Mouse (Mus musculus): ENCODE results near the gene Prrc2b. TPM values are rescaled to one million over a fixed set of nuclear protein-coding genes. Genes with fewer than 3 reads are reported as not detected.

Gene Prrc2b
- total RNA-seq, 2 experiments from 2014 or later, result 271 to 276 TPM

DNA sequence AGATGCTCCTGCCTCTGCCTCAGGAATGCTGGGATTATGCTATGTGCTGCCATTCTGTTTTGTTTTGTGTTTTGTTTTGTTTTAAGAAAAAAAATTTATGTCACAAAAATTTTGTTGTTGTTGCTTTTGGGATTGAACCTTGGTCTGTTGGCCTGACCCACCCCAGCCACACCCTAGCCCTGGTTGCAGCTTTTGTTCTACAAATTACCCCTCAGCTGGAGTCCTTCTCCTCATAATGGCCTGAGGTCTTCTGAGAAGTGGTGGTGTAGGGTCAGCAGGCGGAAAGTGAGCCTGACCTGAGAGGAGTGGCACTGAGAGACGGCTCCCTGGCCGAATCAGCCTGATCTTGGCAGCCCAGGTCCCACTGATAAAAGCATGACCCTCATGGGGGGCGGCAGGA is 11.8 kb downstream of the Prrc2b start:
- DNase-seq, result no peak

- DNase-seq, result no peak
Observed at GRCm38 (mm10) chr2:32163057-32163456, 12.2 kb downstream of the Prrc2b start.

GRCm38 (mm10) chr2:32164503-32164902 is 13.6 kb downstream of the Prrc2b start:
- no peak for DNase-seq

- no peak for DNase-seq
Observed at GRCm38 (mm10) chr2:32165040-32165800, 14.3 kb downstream of the Prrc2b start.

DNA sequence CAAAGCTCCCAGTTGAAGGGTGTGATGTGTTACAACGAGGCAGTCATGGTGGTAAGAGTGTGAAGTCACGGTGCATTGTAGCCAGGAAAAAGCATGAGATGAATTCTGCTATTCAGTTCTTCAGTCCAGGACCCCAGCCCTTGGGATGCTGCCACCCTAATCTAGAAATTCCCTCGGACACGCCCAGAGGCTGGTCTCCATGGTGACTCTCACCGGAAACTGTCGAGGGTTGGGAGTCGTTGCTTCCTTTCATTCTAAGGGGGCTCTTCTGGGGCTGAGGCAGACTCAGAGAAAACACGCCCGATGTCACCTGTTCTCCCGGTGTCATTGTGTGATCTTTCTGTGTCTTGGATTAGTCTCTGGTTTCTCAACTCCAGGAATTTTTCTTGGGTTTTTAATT is 15.7 kb downstream of the Prrc2b start:
- no peak for DNase-seq

DNA sequence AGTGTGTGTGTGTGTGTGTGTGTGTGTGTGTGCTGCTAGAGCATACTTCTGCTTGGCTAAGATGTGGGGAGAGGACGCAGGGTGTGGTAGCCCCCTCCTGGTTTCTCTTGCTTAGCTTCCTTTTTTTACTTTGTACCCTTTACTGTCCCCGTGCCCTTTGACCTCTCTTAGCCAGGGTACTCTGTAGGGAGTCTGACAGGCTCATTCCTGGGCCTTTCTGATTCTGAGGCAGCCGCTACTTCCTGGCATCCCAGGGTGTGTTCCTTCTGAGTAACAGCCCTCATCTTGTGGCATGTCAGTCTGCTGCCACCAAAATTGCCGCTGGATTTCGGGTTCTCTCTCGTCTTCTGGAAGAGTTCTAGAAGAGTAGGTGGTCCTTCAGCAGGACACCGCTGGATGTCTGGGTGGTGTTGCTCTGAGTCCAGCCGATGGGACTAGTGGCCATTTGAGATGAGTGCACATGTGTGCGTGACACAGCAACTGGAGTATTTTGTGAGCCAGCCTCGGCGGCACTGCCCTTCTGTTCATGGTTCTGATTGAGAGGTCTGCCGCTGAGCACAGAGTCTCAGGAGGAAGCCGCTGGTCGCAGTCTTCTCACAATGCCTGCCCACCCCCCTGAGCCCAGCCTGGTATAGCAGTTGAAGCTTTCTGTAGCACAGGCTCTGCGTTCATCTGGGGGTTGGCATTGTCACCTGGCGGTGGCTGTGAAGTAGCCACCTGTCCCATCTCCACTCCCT is 16.3 kb downstream of the Prrc2b start:
- DNase-seq, result no peak

DNA sequence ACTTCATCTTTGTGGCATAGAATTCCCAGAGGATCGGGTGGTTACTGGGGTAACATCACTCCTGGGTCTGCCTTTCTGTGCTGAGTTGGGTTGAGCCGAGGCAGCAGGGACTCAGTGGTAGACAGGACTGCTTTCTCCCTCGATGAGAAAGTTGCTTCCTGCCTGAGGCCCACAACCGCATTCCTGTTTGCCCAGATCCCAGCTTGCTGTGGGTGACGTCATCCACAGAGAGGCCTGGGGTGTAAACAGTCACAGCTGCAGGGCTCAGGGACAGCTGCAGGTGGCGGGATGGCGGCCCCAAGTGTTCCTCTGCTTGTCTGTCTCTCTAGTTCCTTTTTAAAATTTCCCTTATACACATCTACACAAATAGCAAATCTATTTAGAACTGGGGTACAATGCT is 16.9 kb downstream of the Prrc2b start:
- DNase-seq, result peak; percentile 57 to 71

GRCm38 (mm10) chr2:32169292-32169691 is 18.4 kb downstream of the Prrc2b start:
- no peak for DNase-seq

DNA sequence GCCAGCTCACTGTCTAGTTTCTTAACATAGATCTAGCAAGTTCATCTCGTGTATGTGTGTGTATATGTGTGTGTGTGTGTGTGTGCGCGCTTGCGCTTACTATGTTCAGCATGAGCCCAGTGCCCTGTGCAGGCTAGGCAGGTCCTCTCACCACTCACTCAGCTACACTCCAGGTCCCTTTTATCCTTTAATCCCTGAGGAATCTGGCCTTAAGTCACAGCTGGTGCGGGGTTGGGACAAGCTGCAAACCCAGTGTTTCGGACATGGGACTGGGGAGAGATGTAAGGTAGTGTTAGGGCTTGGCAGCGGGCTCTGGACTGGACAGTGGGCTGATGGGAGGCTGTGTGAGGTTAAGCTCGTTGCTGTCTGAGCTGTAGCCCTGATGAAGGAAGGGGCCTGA is 19.1 kb downstream of the Prrc2b start:
- no peak for DNase-seq

DNA sequence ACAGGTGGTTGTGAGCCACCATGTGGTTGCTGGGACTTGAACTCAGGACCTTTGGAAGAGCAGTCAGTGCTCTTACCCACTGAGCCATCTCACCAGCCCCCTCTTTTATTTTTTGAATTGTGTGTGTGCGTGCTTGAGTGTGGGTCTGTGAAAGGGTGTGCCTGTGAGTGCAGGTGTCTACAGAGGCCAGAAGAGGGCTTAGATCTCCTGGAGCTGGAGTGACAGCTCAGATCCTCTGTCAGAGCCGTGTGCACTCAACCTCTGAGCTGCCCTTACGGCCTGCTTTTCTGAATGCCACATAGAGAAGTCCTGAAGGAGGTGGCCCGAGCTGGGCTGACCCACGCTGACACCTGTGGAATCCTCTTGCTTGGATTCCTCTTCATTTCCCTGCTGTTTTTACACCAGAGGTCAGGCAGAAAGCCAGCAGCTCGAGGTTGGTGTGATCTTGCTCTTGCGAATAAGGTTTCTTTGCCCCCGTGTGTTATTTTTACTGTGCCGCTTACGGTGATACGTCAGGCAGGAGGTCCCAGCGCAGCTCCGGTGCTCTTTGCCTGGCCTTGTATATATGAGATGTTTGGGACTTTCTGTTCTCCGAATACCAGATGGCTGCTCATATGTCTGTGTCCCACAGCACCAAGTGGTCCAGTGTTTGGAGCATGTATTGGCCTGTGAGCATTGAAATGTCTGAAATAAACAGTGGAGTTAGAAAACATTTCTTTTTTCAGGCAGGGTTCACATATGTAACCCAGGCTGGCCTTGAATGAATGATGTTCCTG is 21.0 kb downstream of the Prrc2b start:
- DNase-seq, result no peak

DNA sequence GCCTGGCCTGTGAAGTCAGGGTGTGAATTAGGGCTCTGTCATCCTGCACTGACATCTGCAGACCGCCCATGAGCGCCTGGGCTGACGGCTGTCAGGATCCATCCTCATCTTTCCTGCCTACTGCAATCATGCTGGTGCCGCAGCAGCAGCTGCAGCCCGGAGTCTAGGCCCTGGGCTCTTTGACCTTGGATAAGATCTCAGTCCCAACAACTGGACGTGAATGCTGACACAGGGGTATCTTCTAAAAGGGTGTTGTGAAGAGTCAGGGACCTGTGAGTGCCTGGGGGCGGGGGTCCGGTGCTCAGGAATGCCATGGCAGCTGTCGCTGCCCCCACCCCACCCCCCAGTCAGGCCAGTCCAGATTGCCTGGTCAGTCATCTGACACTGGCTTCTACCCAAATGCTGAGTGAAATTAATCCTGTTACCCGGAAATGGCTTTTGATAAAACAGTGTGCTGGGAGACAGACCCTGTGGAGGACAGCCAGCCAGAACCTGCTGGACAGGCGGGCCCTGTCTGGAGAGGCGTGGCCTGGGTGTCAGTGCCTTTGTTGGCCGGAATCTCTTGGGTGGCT is 23.4 kb downstream of the Prrc2b start:
- no peak for DNase-seq

- peak; percentile 56 to 71 for DNase-seq
Observed at GRCm38 (mm10) chr2:32175051-32175466, 24.2 kb downstream of the Prrc2b start.

DNA sequence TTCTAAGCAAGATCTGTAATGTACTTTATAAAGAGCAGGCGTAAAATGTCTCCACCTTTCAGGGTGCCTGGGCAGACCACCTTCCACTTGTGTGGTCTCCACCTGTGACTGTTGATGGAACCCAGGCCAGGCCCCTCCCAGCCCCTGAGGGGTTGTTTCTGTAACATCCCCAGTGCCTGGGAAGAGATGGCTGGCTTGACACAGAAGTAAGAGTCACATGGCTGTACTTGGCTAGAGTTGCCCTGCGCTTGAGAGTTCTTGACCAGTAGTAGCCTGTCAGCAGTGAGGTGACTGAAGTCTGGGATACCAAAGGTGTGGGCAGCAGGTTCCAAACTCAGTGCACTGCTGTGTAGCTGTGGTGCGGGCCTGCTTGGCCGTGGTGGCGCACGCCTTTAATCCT is 24.6 kb downstream of the Prrc2b start:
- DNase-seq, result no peak

GRCm38 (mm10) chr2:32176848-32177247 is 26.0 kb downstream of the Prrc2b start:
- DNase-seq, result no peak

GRCm38 (mm10) chr2:32177397-32178060 is 26.6 kb downstream of the Prrc2b start:
- no peak for DNase-seq

GRCm38 (mm10) chr2:32179363-32179762 is 28.5 kb downstream of the Prrc2b start:
- DNase-seq, result no peak

GRCm38 (mm10) chr2:32180127-32180526 is 29.2 kb downstream of the Prrc2b start:
- DNase-seq, result no peak

GRCm38 (mm10) chr2:32181364-32181763 is 30.5 kb downstream of the Prrc2b start:
- DNase-seq, result no peak

DNA sequence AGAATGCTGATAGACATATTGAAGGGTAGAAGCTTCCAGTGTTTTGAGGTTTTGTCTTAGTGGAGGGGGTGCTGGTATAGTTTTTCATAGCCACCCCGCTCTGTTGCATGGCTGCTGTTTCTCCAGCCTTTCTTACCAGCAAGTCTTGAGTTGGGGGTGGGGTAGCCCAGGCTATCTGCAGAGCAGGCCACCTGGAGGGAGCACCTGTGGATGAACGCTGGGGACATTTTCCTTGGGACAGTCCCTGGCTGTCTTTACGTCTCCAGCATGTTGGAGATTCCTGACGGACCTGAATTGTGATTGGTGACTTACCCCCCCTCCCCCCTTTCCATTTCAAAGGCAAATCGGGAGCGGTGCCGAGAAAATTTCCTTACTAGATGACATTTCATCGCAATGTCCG is 31.2 kb downstream of the Prrc2b start:
- DNase-seq, result no peak

GRCm38 (mm10) chr2:32182676-32183296 is 31.9 kb downstream of the Prrc2b start:
- DNase-seq, result no peak

DNA sequence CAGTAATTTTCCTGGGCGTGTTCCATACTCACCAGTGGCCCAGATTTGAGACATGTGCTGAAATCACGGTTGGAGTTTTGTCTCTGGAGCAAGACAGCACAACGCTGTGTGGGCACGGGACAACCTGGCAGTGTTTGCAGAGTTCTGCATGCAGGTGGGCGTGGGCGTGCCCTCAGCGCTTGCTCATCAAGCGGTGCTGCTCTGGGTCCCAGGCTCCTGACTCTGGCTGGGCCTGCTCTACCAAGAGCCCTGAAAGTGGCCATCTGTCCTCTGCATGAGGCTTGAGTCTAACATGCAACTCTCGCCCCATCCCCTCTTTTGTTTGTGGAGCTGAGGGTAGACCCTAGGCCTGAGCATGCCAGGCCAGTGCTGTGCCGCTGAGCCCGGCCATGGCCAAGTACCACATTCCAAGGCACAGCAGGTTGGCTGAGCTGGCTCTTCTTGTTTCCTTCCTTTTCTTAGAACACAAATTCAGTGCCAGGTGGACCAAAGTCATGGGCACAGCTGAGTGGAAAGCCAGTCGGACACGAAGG is 36.2 kb downstream of the Prrc2b start:
- DNase-seq, result peak; percentile 69 to 70

DNA sequence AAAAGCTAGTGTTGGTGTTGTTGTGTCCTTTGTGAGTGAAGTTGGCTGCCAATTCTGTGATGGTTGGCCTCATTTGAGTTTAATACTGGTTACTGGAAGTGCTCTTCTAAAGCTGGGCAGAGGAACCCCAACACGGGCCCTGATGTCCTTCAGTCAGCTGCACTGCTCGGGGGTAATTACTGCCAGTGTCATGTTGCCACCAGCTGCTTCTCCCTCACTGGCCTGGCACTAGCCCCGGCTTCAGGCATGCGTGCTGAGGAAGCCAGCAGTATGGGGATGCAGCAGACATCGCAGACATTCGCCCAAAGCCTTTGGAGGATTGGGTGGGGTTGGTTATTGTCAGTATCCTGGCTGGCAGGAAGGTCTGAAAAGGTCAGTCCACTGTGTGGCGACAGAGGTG is 36.8 kb downstream of the Prrc2b start:
- no peak for DNase-seq

All from layer of hippocampus, postnatal 36 days (tissue).